Mouse (Mus musculus) cortical plate, adult 2 months (tissue): ENCODE data around the gene Prrg2. TPM values are rescaled to one million over a fixed set of nuclear protein-coding genes. Genes with fewer than 3 reads are reported as not detected.
"Not testable (repeated sequence)": the region's sequence is repeated elsewhere in the genome, so short reads cannot be mapped to it uniquely, and the experiment has no call there.

Experiments
- H3K27ac ChIP-seq: fragments of 200-500 bp; 2 replicates; pipeline ENCODE4 v1.5.1; 2012; ENCODE audit warnings: low read length, control low read depth, inconsistent platforms; ENCODE audit not compliant: insufficient read depth
- H3K4me1 ChIP-seq: fragments of 200-500 bp; 2 replicates; pipeline ENCODE4 v1.6.1; 2011; ENCODE audit warnings: low read length; ENCODE audit not compliant: control insufficient read depth, insufficient read depth
- H3K4me3 ChIP-seq: fragments of 200-500 bp; 2 replicates; pipeline ENCODE4 v1.5.1; 2011; ENCODE audit warnings: mild to moderate bottlenecking, low read length, control low read depth; ENCODE audit not compliant: insufficient read depth
- CTCF ChIP-seq: fragments of 200-500 bp; IDR thresholded peaks from 2 replicates; pipeline ENCODE4 v1.5.1; 2011; ENCODE audit warnings: mild to moderate bottlenecking, control low read depth, low read length; ENCODE audit not compliant: insufficient read depth; ENCODE audit errors: extremely low read depth
- POLR2A ChIP-seq: fragments of 200-500 bp; IDR thresholded peaks from 2 replicates; pipeline ENCODE4 v1.6.1; 2011; ENCODE audit warnings: mild to moderate bottlenecking, low read length, control low read depth; ENCODE audit not compliant: insufficient read depth; ENCODE audit errors: extremely low read depth
- polyA plus RNA-seq: library from polyadenylated mRNA; depleted of rRNA; stranded (reverse); fragments of >200 nt; gene quantifications from 2 replicates; pipeline ENCODE4 v1.2.3, GENCODE M21; 2012

The Prrg2 gene
- polyA plus RNA-seq, 1 experiment: 23.2 TPM

DNA sequence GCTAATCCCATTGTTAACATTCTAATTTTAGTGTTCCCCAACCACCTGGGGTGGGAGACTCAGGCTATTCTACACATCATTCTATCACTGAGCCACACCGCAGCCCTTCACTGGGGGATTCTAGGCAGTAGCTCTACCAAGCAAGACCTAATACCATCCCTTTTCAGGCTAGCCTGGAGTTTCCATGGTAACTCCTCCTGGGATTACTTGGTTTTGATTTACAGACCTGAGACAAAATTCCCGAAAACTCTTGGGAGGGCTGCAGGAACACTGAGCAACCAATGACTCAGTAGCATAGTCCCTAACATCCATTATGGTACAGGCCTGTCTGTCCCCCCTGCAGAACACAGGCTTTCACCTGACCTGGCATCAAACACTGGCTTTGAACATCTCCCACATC, 36.2 kb downstream of the Prrg2 start:
- no peak overlapping the region for H3K27ac ChIP-seq

GRCm38 (mm10) chr7:45025601-45026220, 36.8 kb downstream of the Prrg2 start:
- Histone ChIP-seq H3K4me3 (no peak overlapping the region), H3K27ac (peak overlapping the region; percentile 18; the same call in 1 of the 2 replicates), H3K4me1 (peaks cover 2% of the 10 kb centered on the region; the same call in 1 of the 2 replicates)
- TF ChIP-seq CTCF: no peak
- TF ChIP-seq POLR2A: no peak

More for the DNA sequence above, 36.2 kb downstream of the Prrg2 start:
- Histone ChIP-seq H3K4me3 (no peak overlapping the region), H3K4me1 (peaks cover 2% of the 10 kb centered on the region; the same call in 1 of the 2 replicates)
- TF ChIP-seq POLR2A (no peak), CTCF (no peak)

GRCm38 (mm10) chr7:45024281-45025248, 37.9 kb downstream of the Prrg2 start:
- Histone ChIP-seq H3K4me1 (peaks cover 2% of the 10 kb centered on the region; the same call in 1 of the 2 replicates), H3K27ac (no peak overlapping the region), H3K4me3 (no peak overlapping the region)
- TF ChIP-seq POLR2A: no peak
- TF ChIP-seq CTCF: no peak

DNA sequence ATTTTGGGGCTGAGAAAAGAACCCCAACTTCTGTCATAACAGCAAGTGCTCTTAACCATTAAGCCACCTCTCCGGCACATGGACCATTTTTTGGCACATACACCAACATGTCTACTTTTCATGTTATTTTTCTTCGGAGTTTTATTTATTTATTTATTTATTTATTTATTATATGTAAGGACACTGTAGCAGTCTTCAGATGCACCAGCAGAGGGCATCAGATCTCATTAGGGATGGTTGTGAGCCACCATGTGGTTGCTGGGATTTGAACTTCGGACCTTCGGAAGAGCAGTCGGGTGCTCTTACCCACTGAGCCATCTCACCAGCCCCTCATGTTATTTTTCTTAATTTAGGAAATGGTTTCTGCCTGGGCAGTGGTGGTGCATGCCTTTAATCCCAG, 38.8 kb downstream of the Prrg2 start:
- H3K4me1 ChIP-seq, H3K4me3 ChIP-seq, H3K27ac ChIP-seq: not testable (repeated sequence)

- no peak overlapping the region for H3K4me3 ChIP-seq
- H3K27ac ChIP-seq: no peak overlapping the region
- TF ChIP-seq CTCF (no peak), POLR2A (no peak)
Measured at GRCm38 (mm10) chr7:45020225-45020624, 42.3 kb downstream of the Prrg2 start.

GRCm38 (mm10) chr7:45019031-45019571, 43.4 kb downstream of the Prrg2 start:
- TF ChIP-seq CTCF (no peak), POLR2A (0 out of 2 replicates have a peak, but pooled peaks have one; percentile 31)
- peak overlapping the region; percentile 48; the same call in 1 of the 2 replicates for H3K27ac ChIP-seq
- H3K4me1 ChIP-seq: no peaks in the 10 kb centered on the region; the same call in 1 of the 2 replicates
- peak overlapping the region; percentile 21 for H3K4me3 ChIP-seq

More at GRCm38 (mm10) chr7:45020225-45020624, 42.3 kb downstream of the Prrg2 start:
- no peaks in the 10 kb centered on the region for H3K4me1 ChIP-seq

GRCm38 (mm10) chr7:45017242-45018061, 45.0 kb downstream of the Prrg2 start, which contains the start of gene Rras:
TSS of gene Rras (plus strand) at chr7:45017961.
- peak within 1 kb of the TSS; percentile 21 for H3K4me3 ChIP-seq
- H3K4me1 ChIP-seq: no peaks in the 10 kb centered on the region; the same call in 1 of the 2 replicates
- TF ChIP-seq CTCF (no peak), POLR2A (peak; percentile 15; the same call in 1 of the 2 replicates)
- peak within 1 kb of the TSS; percentile 88 for H3K27ac ChIP-seq

DNA sequence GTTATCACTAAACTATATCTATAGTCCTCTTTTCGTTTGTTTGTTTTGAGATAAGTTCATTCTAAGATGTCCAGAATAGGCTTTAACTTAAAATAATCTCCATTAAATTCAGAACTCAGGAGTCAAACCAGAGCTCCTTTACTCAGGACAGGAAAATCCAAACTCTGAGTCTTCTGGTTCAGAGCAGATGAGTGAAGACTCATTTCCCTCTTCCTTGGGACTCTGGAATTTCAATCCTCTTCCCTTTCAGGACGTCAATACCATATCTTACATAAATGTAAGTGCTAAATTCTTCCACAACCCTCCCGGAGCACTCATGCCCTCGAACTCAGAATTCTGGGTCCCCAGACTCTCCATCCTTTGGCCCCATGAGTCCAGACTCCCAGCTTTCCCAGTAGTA, 45.7 kb downstream of the Prrg2 start:
- Histone ChIP-seq H3K4me1 (no peaks in the 10 kb centered on the region; the same call in 1 of the 2 replicates), H3K27ac (peak overlapping the region; percentile 88), H3K4me3 (peak overlapping the region; percentile 21)
- no peak for TF ChIP-seq POLR2A
